Mouse (Mus musculus): ENCODE measurements at regions not wholly inside any gene's neighbourhood (a gene's known extent, or its start where the extent isn't known, plus 50 kb on each side); places are given as distances from the start of the nearest gene placed in this dataset.

- no peak for TF ChIP-seq POLR2A (IDR thresholded peaks at IDR 0.05; ENCODE audit: borderline replicate concordance, insufficient read depth, low read length)
- no peak for TF ChIP-seq CTCF (IDR thresholded peaks at IDR 0.05; ENCODE audit: borderline replicate concordance, insufficient read depth, low read depth, low read length)
Measured at GRCm38 (mm10) chr15:8874884-8875493, 92.8 kb upstream of the Ranbp3l start.
